Mouse (Mus musculus): ENCODE measurements around the gene Amotl2.

- TF ChIP-seq MYOG (IDR thresholded peaks at IDR 0.05; ENCODE audit: control insufficient read depth in 1 of 3, insufficient read depth in 1 of 3, insufficient read length in 2 of 3, low read depth in 2 of 3) = peak in 2 of 3 experiments; percentile 69 to 70
- no peak for TF ChIP-seq POLR2AphosphoS2 (IDR thresholded peaks at IDR 0.05; ENCODE audit: insufficient read length, low read depth)
These were observed 26.4 kb upstream of the Amotl2 start for GRCm38 (mm10) chr9:102689940-102690642.

Measured in myocyte (in vitro differentiated cells).